Mouse (Mus musculus) ES-E14 (cell line): ENCODE data around the gene Lonrf2. TPM values are rescaled to one million over a fixed set of nuclear protein-coding genes. Genes with fewer than 3 reads are reported as not detected.

Experiments
- DNase-seq: peaks from one replicate; pipeline ENCODE4 v3.0.0-alpha.2; 2013; ENCODE audit warnings: low read depth, low spot score
- H3K27ac ChIP-seq: 2 replicates; pipeline ENCODE4 v1.5.1; 2012; ENCODE audit warnings: low read depth, mild to moderate bottlenecking, low read length, moderate library complexity, mixed read lengths; ENCODE audit not compliant: poor library complexity, insufficient read depth, severe bottlenecking
- H3K36me3 ChIP-seq: 2 replicates; pipeline ENCODE4 v1.6.1; 2012; ENCODE audit warnings: mild to moderate bottlenecking, low read length, moderate library complexity, mixed read lengths; ENCODE audit not compliant: control insufficient read depth, poor library complexity, insufficient read depth, severe bottlenecking
- H3K4me1 ChIP-seq, 2 experiments: fragments of 150-350 bp in 1 of 2; sonication (generic) in 1 of 2; 2 replicates each; pipeline ENCODE4 v1.6.1; 2012; ENCODE audit warnings: low read length in 2 of 2, mild to moderate bottlenecking in 1 of 2, mixed read lengths in 1 of 2; ENCODE audit not compliant: control insufficient read depth in 2 of 2, insufficient read depth in 2 of 2, poor library complexity in 1 of 2
- H3K4me3 ChIP-seq, 2 experiments: fragments of 150-350 bp in 1 of 2; sonication (generic) in 1 of 2; 2 replicates each; pipeline ENCODE4 v1.5.1; 2012; ENCODE audit warnings: low read length in 2 of 2, low read depth in 1 of 2, mild to moderate bottlenecking in 1 of 2, mixed read lengths in 1 of 2; ENCODE audit not compliant: insufficient read depth in 1 of 2, poor library complexity in 1 of 2, severe bottlenecking in 1 of 2
- H3K9ac ChIP-seq: 2 replicates; pipeline ENCODE4 v1.6.1; 2012; ENCODE audit warnings: low read depth, mild to moderate bottlenecking, low read length, mixed read lengths; ENCODE audit not compliant: poor library complexity, insufficient read depth, severe bottlenecking
- H3K9me3 ChIP-seq: fragments of 150-350 bp; sonication (generic); 2 replicates; pipeline ENCODE4 v1.6.1; 2012; ENCODE audit warnings: low read depth, mild to moderate bottlenecking, low read length; ENCODE audit not compliant: control insufficient read depth, insufficient read depth
- CHD2 ChIP-seq: IDR thresholded peaks from 2 replicates; pipeline ENCODE4 v1.6.1; 2014; ENCODE audit warnings: mild to moderate bottlenecking, low read depth, low read length, inconsistent platforms
- HCFC1 ChIP-seq: IDR thresholded peaks from 2 replicates; pipeline ENCODE4 v1.6.1; 2012; ENCODE audit warnings: low read length, inconsistent platforms, borderline replicate concordance; ENCODE audit not compliant: insufficient read depth
- MAFK ChIP-seq: IDR thresholded peaks from 2 replicates; pipeline ENCODE4 v1.6.1; 2014; ENCODE audit warnings: mild to moderate bottlenecking, low read depth, low read length, inconsistent platforms; ENCODE audit not compliant: insufficient read depth
- ZC3H11A ChIP-seq: IDR thresholded peaks from 2 replicates; pipeline ENCODE4 v1.6.1; 2012; ENCODE audit warnings: low read depth, mild to moderate bottlenecking, inconsistent platforms, low read length, borderline replicate concordance
- ZNF384 ChIP-seq: IDR thresholded peaks from 2 replicates; pipeline ENCODE4 v1.6.1; 2012; ENCODE audit warnings: low read depth, low read length, inconsistent platforms
- in situ Hi-C, 2 experiments: fragments of 600-800 bp; cut with MboI; formaldehyde crosslinking; loops; one replicate each; pipeline ENCODE4 v1.15.1; 2025; ENCODE audit warnings: low sequenced_read_pairs in 2 of 2, inconsistent platforms in 1 of 2; ENCODE audit not compliant: unreplicated experiment in 2 of 2
- total RNA-seq: library from RNA; depleted of rRNA; stranded (reverse); fragments of 300-350 nt; gene quantifications from 2 replicates; pipeline ENCODE4 v1.2.3, GENCODE M21; 2012

Gene Lonrf2
- total RNA-seq, 1 experiment, result 1.5 TPM

- no peak for TF ChIP-seq MAFK
- no peak for TF ChIP-seq HCFC1
- TF ChIP-seq CHD2, result no peak
- no peak for TF ChIP-seq ZNF384
- TF ChIP-seq ZC3H11A, result no peak; the same call in 1 of the 2 replicates
- no peak overlapping the region for H3K9ac ChIP-seq
- no peaks in the 10 kb centered on the region for H3K36me3 ChIP-seq
- no peak overlapping the region for H3K27ac ChIP-seq
- in situ Hi-C loops, result loop anchor here in 1 of 2 experiments (25.0 kb wide), 1 partner anchor 612 kb away; no protein-coding TSS in a partner anchor
- H3K4me3 ChIP-seq, result no peak overlapping the region
- no peaks in the 10 kb centered on the region for H3K9me3 ChIP-seq
- peaks cover 5 to 9% of the 10 kb centered on the region in 2 experiments; a peak in 1 of 4 replicates for H3K4me1 ChIP-seq
- peak; percentile 48 for DNase-seq
Observed at GRCm38 (mm10) chr1:38799304-38799703, 37.2 kb downstream of the Lonrf2 start.

- in situ Hi-C loops, result loop anchor here in 1 of 2 experiments (25.0 kb wide), 1 partner anchor 610 kb away; no protein-coding TSS in a partner anchor
- no peak overlapping the region for H3K4me3 ChIP-seq
- no peak for DNase-seq
- TF ChIP-seq ZC3H11A, result no peak
- TF ChIP-seq MAFK, result no peak
- peak; percentile 41; the same call in 1 of the 2 replicates for TF ChIP-seq CHD2
- no peaks in the 10 kb centered on the region for H3K9me3 ChIP-seq
- no peak overlapping the region for H3K9ac ChIP-seq
- H3K36me3 ChIP-seq, result no peaks in the 10 kb centered on the region
- H3K4me1 ChIP-seq, result peaks cover 5 to 9% of the 10 kb centered on the region in 2 experiments; a peak in 1 of 4 replicates
- no peak overlapping the region for H3K27ac ChIP-seq
Observed at GRCm38 (mm10) chr1:38796936-38797335, 39.6 kb downstream of the Lonrf2 start.

GRCm38 (mm10) chr1:38795496-38795895 is 41.0 kb downstream of the Lonrf2 start:
- no peak overlapping the region for H3K9ac ChIP-seq
- TF ChIP-seq MAFK, result no peak
- TF ChIP-seq CHD2, result no peak
- no peak for TF ChIP-seq ZNF384
- no peak for TF ChIP-seq ZC3H11A
- no peak for TF ChIP-seq HCFC1
- no peak overlapping the region for H3K27ac ChIP-seq
- no peak overlapping the region for H3K4me3 ChIP-seq
- DNase-seq, result no peak
- in situ Hi-C loops, result loop anchor here in 1 of 2 experiments (25.0 kb wide), 1 partner anchor 608 kb away; no protein-coding TSS in a partner anchor
- H3K4me1 ChIP-seq, result peaks cover 5 to 7% of the 10 kb centered on the region in 2 experiments; a peak in 1 of 4 replicates
- no peaks in the 10 kb centered on the region for H3K36me3 ChIP-seq
- no peaks in the 10 kb centered on the region for H3K9me3 ChIP-seq

GRCm38 (mm10) chr1:38791016-38791810 is 45.3 kb downstream of the Lonrf2 start:
- H3K27ac ChIP-seq, result no peak overlapping the region
- no peak overlapping the region for H3K9ac ChIP-seq
- in situ Hi-C loops, result loop anchor here in 1 of 2 experiments (25.0 kb wide), 1 partner anchor 604 kb away; no protein-coding TSS in a partner anchor
- no peak for DNase-seq
- H3K9me3 ChIP-seq, result no peaks in the 10 kb centered on the region
- no peaks in the 10 kb centered on the region for H3K36me3 ChIP-seq
- no peak overlapping the region for H3K4me3 ChIP-seq
- TF ChIP-seq ZC3H11A (no peak), MAFK (no peak), HCFC1 (no peak), CHD2 (no peak), ZNF384 (no peak)
- peaks cover 2 to 3% of the 10 kb centered on the region in 2 experiments; a peak in 1 of 4 replicates for H3K4me1 ChIP-seq
